Mouse (Mus musculus): ENCODE results near the gene Tpp2.

Tpp2 gene

DNA sequence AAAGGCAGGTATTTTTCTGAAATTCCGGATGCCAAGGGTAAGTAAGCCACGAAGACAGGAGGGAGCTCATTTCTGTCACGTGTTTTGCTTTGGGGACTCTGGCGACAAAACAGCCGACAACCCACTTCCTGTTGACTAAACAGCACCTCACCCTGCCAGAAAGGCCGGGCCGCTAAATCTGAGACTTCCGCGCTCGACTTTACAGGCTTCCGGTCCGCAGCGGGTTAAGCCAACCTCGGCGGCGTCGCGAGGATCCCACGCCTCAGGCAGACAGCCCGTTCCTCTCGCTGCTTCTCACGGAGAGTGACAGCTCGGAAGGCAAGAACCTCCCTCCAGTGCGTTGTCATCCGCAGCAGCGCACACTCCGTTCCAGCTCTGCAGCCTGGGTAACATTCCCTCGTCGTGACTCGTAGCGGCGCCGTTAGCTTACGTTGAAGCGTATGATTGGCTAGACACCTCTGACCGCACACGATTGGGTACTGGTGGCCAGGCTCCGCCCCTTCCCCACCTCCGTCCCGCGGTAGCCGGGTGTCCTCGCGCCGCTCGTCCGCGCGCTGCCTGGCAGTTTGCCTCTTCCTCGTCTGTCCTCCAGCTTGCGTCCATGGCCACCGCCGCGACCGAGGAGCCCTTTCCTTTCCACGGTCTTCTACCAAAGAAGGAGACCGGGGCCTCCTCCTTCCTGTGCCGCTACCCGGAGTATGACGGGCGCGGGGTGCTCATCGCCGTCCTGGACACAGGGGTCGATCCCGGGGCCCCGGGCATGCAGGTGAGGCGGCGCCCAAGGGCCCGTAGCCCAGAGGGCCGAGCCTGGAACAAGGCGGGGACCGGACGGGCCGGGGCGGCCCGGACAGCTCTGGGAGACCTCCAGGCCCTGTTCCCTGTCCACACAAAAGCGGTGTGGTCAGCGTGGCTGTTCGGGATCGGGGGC is at the start of gene Tpp2:
Gene Tpp2, plus strand, starts transcription at position 160 of the 928 bp plus-strand sequence.
- DNase-seq = peak; percentile 98

DNA sequence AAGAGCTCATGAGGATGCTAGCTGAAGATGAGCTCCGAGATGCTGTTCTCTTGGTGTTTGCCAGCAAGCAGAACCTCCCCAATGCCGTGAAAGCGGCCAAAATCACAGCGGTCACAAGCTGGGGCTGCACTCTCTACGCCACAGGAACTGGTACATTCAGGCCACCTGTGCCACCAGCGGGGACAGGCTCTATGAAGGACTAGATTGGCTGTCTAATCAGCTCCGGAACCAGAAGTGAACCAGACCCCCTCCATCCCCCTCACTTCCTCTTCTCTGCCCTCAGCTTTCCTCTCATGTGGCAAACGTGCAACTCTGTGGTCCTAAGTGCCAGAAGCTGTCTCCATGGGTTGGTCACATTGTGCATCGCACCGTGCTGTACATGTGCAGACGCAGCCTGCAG is 45.1 kb upstream of the Tpp2 start:
- peak; percentile 81 for DNase-seq

DNA sequence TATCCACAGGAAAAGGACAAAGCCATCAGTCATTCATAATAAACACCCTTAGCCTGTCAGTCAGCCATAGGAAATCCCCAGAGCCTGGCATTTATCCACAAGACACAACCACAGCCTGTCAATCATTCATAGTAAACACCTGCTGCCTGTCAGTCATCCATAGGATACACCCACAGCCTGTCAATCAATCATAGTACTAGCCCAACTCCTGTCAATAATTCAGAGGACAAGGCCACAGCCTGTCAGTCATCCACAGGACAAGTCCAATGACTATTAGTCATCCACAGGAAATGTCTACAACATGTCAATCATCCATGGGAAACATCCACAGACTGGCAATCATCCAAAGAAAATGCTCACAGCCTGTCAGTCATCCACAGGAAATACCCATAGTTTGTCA is 37.7 kb upstream of the Tpp2 start:
- DNase-seq = no peak

DNA sequence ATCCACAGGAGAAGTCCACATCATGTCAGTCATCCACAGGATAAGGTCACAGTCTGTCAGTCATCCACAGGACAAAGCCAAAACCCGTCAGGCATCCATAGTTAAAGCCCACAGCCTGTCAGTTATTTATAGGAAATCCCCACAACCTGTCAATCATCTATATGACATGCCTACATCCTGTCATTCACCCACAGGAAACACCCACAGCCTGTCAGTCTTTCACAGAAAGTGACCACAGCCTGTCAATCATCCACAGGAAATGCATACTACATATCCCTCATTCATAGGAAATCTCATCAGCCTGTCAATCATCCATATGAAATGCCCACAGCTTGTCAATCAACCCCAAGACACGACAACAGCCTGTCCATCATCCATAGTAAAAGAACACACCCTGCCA is 36.3 kb upstream of the Tpp2 start:
- DNase-seq = no peak

DNA sequence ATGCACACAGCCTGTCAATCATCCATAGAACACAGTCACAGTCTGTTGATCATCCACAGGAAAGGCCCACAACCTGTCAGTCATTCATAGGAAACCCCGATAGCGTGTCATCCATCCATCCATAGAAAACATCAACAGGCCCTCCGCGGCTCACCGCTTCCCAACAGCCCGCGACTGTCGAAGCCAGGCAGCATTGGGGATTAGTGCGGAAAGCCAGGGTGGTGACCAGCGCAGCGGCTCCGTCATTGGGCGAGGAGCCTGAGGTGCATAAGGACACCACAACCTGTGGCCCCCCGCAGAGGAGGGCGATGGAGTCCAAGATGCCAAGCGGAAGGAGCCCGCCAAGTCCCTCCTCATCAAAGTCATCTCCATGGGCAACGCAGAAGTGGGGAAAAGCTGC is 35.5 kb upstream of the Tpp2 start:
- DNase-seq = no peak

DNA sequence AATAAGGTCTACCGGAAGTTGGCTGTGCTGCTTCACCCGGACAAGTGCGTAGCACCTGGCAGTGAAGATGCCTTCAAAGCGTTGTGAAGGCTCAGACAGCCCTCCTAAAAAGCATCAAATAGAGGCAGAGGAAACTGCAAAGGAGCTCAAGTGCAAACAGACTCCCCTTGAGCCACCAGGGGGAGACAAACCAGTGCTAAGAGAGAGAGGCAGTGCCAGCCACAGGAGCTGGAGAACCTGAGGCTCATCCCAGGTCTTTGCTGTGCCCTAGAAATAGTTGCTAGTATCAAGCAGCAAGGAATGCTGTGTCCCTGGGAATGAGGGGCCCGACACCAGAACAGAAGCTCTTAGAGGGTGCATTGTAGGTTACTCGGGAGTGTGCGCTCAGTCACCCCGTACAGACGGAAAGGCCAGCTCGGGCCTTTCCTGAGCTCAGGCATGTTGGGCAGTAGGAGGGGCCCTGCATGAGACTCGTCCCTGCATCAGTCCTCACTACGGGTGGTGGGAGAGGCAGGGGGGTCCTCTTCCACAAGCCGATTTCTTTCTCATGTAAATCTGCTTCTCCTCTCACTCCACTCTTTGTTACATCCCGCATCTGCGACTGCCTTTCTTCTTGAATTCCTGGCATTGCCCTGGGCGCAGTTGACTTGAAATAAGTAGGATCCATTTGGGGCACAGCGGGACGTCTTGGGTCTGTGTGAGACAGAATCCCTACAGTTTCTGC is 34.3 kb upstream of the Tpp2 start:
- DNase-seq = peak; percentile 73

DNA sequence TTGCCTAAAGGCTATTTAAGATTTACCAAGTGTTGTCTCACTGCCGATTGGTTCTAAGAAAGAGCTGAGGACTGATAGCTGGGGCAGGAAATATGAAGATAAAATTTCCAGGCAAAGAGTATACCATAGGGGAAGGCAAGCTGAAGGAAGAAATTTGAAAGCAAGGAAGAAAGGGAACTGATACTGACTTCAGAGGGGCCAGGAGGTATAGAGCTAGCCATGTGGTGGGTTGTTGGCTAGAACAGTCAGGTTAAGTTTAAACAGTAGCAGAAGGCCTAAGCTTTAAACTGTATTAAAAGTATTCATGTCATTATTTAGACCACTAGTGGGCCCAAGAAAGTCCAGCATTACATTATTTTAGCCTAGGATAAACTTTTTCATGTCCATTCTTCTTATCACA is 31.0 kb upstream of the Tpp2 start:
- DNase-seq = no peak

DNA sequence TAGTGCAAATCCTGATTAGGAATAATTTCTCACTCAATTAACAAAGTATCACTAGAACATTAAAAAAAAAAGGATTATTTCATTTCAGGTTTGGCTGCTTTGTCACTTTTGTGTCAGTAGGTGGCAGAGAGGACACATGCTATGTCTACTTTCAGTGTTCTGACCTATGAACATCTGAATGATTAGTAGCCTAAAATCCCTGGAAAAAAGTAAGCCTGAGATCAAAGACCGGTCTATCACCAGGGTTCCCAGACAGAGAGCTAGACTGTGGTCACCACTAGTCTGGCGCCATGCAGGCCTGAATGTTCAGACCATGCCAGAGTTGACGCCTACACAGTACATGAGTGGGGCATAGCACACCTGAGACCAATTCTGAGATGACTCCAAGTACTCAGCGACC is 30.6 kb upstream of the Tpp2 start:
- DNase-seq = no peak

DNA sequence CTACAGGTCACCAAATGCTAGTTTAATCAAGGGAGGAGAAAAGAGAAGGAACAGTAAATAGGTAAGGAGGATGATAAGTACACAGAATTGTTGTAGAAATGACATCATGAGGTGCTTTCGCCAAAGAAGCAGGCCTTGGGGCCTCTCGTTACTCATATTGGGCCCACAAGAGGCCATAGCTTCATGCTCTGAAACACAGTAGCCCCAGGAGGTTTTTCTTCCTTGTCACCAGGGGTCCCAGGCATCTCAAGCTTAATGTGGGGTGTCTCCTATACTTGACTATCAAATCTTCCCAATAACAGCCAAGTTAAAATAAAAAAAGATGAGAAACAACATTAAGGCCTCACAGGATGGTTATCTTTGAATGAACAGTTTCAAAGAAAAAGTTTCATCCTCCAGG is 18.0 kb upstream of the Tpp2 start:
- DNase-seq = no peak

DNA sequence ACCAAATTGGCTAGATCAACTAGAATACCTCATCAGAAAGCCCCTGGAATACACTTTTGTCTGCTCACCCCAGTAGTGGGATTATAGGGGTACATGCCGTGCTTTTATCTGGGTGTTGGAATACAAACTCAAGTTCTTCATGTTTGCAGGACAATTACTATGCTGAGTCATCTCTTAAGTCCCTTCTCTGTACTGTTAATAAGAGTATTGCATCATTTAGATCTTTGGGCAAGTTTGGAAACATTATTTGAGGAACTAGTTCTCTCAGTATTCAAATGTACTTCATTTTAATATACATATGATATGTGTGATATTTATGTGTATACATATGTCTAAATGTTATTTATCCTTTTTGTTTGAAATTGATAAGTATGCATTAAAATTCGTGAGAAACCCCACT is 16.6 kb upstream of the Tpp2 start:
- DNase-seq = no peak

DNA sequence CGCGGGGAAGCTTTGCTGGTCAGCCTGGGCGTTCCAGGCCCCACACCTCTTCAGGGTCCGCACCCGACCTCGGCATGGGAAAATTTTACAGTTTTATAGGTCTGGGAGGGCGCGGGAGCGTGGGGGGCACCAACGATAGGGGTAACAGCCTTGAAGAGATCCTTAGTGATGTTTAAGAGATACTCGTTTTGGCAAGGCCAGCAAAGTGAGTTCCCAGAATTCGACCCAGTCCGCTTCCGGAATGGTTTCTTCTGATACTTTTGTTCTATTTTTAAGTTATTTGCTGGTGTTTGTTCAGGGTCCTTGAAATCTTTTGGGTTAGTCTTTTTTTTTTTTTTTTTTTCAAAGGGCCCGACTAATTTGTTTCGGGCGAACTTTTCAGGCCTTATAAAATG is 966 bp downstream of the Tpp2 start:
- no peak for DNase-seq

DNA sequence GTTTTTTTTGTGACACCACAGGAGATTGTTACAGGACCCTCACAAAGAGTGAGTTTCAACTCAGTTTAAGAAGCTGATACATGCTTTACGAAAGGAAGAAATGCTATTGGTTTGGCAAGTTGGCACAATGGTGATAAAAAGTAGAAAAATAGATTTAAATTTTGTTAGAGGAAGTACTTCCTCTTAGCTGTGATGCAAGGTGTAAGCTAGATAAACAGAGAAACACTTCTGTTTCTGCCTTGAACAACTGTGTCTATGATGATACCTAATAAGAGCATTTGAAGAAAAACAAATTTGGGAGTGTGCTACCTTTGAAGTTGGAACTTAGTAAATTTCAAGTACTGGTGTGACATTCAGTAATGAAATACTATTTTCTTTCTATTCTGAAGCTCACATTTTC is 5.9 kb downstream of the Tpp2 start:
- no peak for DNase-seq

DNA sequence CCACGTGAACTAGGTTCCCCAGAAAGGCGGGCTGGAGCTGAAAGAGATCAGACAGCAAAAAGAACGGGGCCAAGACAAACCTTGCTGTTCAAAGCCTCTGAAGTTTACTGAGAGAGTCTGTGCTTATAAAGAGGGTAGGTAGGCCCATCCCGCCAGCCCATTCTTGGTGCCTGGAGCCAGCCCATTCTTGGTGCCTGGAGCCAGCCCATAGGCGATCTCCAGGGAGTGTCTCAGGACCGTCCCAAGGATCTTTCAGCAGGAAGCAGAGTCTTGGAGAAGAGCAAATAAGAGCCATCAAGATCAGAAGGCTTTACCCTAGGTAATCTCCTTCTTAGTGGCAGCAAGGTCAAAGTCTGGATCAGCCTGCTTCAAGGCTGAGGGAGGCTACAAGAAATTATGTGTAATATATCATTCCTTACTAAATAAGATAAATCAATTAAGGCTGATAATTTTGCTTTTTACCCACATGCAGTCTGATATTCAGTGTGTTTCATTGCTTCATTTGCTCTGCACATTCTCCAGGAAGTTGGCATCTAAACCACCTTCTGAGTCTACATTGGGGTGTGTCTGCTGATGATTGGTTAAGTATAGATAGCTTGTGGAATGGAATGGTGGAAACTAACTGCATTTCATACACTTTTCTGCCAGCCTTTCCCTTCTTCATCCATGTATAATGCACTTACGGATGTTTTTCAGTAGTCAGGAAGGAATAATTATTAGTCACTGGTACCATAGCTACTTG is 8.2 kb downstream of the Tpp2 start:
- DNase-seq = no peak

DNA sequence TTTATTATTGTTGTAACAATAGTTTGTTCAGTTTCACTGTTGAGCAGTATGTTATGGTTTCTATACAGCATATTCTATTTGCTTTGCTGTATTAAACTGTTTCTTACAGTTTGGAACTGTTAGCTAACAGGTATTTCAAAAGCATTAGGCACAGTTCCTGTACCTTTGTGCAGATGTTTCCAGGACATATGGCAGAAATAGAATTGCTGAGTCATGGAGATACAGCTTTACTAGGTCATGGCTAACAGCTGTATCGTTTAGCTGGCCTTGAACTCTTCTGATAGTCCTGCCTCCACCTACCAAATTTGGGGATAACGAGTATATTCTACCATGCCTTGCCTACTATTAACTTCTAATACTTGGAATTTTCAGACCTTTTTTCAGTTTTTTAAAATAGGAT is 9.4 kb downstream of the Tpp2 start:
- no peak for DNase-seq

DNA sequence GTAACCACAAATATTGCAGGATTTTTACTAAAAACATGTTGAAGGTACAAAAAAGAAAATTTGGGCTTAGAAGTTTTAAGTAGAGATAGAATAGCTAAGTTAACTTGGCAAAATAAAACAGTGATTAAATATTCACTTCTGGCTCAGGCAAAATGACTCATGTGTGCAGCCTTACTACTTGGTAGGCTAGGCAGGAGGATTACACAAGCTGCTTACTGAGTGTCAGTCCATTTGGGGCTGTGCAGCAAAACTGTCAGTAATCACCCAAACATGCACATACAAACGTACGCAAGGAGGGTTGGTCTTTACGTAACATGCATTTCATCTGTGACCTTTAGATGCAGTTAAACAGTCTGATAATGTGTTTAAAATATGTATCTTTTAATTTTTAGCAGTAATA is 20.2 kb downstream of the Tpp2 start:
- no peak for DNase-seq

DNA sequence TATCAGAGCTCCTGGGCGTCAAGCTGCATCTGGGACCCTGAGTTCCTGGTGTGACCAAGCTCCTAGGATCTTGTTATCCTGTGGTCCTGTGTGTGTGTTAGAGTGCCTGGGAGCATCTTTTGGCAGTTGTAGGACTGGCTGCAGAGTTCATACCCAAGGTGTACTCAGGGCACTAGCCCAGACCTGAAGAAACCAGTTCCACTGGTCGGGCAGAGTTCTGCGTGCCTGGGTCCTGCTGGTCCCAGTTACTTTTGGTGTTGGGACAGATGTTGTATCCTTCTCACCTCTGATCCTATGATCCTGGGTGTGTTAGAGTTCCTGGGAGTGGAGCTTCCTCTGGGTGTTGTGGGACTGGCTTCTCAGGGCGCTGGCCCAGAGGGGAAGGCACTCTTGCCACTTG is 30.9 kb downstream of the Tpp2 start:
- DNase-seq = no peak

DNA sequence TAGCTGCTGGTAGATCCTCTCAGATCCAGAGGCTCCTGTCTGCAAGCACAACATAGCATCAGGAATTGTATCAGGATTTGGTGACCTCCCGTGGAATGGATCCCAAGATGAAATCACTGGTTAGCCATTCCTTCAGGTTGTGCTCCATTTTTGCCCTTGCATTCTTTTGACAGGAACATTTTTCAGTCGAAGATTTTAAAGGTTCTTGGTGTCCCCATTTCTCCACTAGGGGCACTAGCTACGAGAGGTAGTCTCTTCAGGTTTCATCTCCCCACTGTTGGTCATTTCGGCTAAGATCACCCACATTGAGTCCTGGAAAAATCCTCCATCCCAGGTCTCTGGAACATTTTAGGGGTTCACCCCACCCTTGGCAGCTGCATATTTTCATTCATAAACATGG is 33.3 kb downstream of the Tpp2 start:
- DNase-seq = no peak

DNA sequence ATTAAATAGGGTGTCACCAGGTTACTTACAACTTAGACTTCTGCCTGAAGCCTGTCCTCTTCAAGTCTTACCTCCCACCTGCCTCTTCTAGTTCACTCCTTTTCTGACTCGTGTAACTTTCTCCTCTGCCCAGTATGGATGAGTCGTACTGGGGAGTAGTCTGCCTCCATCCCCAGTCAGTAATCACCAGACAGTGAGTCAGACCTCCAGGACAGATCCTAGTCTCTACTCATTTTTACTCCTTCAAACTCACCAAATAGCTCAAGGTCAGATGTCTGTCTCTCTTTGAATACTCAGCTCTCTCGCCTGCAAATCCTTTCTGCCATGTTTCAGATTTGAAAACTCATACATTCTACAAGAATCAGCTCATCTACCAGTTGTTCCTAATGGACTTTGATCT is 35.9 kb downstream of the Tpp2 start:
- no peak for DNase-seq

DNA sequence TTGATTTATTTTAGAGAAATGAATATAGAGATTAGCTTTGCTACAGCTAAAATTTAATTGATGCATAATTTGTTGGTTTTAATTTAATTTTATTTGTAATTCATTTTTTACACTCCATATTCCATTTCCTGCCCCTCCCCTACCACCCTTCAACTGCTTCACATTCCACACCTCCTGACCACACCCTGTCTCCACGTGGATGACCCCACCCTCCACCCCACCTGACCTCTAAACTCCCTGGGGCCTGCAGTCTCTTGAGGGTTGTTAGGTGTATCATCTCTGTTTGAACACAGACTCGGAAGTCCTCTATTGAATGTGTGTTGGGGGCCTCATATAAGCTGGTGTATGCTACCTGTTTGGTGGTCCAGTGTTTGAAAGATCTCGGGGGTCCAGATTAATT is 37.6 kb downstream of the Tpp2 start:
- no peak for DNase-seq

DNA sequence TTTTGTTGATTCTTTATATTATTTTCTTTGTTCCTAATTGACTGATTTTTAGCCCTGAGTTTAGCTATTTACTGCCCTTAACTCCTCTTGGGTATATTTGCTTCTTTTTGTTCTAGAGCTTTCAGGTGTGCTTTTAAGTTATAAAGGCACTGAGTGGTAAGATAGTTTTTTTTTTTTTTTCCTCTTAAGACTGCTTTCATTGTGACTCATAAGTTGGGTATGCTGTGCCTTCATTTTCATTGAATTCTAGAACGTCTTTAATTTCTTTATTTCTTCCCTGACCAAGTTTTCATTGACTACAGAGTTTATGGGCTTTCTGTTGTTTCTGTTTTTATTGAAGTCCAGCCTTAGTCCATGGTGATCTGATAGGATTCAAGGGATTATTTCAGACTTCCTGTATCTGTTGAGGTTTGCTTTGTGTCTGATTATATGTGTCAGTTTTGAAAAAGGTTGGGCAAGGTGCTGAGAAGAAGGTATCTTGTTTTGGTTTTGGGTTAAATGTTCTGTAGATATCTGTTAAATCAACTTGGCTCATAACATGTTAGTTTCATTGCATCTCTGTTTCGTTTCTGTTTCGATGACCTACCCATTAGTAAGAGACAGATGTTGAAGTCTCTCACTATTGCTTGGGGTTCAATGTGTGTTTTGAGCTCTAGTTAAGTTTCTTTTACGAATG is 63.6 kb downstream of the Tpp2 start:
- DNase-seq = no peak

DNA sequence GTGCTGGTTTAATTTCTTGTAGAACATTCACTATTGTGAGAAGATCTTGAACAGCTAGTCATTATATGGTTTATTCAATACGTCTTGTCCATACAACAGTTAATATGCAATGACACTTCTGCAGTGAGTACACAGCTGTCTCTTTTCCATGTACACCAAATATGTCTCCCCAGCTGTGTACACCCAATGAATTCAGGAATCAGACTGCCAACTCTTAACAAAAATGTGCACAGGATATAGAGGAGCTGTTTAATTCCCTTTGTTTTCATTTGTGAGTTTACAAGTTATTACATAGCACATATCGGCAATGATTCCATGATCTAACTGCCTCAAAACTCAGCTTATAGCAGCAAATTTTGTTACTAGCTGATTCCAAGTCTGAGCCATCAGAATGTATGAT is 71.1 kb downstream of the Tpp2 start:
- DNase-seq = no peak

DNA sequence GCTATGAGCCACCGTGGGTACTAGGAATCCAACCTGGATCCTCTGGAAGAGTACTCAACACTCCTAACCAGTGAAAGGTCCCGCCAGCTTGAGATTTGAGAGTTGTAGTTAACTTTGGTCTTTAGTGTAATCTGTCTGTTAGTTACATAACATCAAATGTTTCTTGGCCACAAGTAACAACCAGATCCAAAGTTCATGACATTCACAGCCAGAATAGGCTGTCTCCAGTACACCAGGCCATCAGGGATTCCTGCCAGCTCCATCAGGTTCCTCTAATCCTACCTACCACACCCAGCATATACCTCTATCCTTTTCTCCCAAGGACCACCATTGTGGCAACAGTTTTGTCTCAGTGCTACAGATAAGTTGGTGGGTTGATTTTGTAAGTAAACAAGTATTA is 82.1 kb downstream of the Tpp2 start:
- no peak for DNase-seq

DNA sequence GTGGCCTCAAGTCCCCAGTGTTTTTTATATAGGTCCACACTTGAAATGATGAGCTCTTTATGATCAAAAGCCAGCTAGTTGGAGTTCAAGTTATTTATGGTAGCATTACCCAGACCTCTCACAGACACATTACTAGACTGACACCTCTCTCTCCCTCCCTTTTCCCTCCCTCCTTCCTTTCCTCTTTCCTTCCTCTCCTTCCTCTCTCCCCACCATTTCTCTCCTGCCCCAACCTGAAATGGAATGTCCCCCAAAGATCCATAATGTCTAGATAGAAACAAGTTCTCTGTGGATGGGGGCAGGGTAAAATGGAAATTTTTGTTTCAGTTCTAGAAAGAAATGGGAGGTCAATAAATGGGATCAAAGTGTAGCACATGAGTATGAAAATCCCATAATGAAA is 86.5 kb downstream of the Tpp2 start, which contains the start of gene Mettl21c:
Gene Mettl21c, minus strand, starts transcription at position 101 of the 400 bp plus-strand sequence.
- DNase-seq = no peak

All from cerebellum, adult 11-12 months (tissue).